Mouse (Mus musculus): ENCODE measurements around the gene Blvrb. TPM values are rescaled to one million over a fixed set of nuclear protein-coding genes. Genes with fewer than 3 reads are reported as not detected.
A peak's percentile ranks its signal among the peaks of the same experiment; 100 is the strongest.

The Blvrb gene
- polyA plus RNA-seq, 1 experiment from 2014 or later, result 23.0 TPM

DNA sequence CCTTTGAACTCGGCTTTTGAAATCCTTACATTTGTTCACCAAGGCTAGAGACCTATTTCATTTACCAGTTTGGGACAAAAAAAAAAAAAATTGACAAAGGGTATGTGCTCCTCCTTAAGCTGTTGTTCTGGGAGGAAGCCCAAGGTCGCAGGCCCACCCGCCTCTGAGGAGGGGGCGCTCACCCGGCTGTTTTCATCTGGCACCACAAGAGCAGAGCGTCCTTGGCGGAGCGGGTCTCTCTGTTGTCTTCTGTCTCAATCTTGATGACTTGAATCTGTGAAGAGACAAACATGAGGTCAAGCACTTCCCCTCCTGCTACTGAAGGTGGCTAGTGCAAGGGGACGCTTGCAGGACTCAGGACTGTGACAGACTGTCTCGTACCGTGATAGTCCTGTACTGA is 19.8 kb upstream of the Blvrb start:
- 86% methylated on average over 11 of the region's 11 CpGs for WGBS
- Histone ChIP-seq H3K27me3 (replicated peaks) (peaks cover 3% of the 10 kb centered on the region), H3K9me3 (peaks cover 8% of the 10 kb centered on the region; the same call in 1 of the 2 replicates), H3K36me3 (no peaks in the 10 kb centered on the region), H3K4me1 (no peaks in the 10 kb centered on the region), H3K9ac (no peak overlapping the region), H3K4me2 (replicated peaks) (no peak overlapping the region), H3K4me3 (no peak overlapping the region), H3K27ac (no peak overlapping the region)
- no peak for ATAC-seq (ENCODE audit: low FRiP score, low read depth)

- Histone ChIP-seq H3K27me3 (replicated peaks) (peaks cover 11% of the 10 kb centered on the region), H3K9ac (no peak overlapping the region), H3K4me1 (no peaks in the 10 kb centered on the region), H3K9me3 (peaks cover 8% of the 10 kb centered on the region; the same call in 1 of the 2 replicates), H3K4me2 (replicated peaks) (no peak overlapping the region), H3K27ac (no peak overlapping the region), H3K4me3 (no peak overlapping the region), H3K36me3 (no peaks in the 10 kb centered on the region)
- 59% methylated on average over 2 of the region's 2 CpGs for WGBS
- ATAC-seq (ENCODE audit: low FRiP score, low read depth), result no peak
These were observed 18.6 kb upstream of the Blvrb start for GRCm38 (mm10) chr7:27429135-27429534.

DNA sequence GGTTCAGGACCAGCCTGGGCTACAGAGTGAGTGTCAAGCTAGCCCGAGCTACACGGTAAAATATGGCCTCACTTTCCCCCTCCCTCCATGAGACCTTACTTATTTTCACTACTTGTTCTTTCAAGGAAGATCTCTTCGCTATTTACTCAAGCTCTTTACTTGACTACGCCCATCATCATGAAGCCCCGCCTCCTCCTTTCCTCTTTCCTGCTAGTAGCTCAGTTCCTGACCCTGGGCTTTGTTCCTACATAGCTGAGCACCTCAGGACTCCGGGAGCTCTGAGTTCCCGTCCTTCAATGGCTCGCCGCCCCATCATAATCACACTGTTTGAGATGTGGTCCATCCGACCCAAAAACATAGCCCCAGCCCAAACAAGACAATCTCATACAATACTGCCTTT is 14.4 kb upstream of the Blvrb start:
- Histone ChIP-seq H3K27ac (no peak overlapping the region), H3K9me3 (peaks cover 8% of the 10 kb centered on the region; the same call in 1 of the 2 replicates), H3K4me3 (no peak overlapping the region), H3K9ac (no peak overlapping the region), H3K4me1 (no peaks in the 10 kb centered on the region), H3K27me3 (replicated peaks) (peaks cover 24% of the 10 kb centered on the region), H3K4me2 (replicated peaks) (no peak overlapping the region), H3K36me3 (no peaks in the 10 kb centered on the region)
- ATAC-seq (ENCODE audit: low FRiP score, low read depth), result no peak
- 22% methylated on average over 10 of the region's 10 CpGs for WGBS

GRCm38 (mm10) chr7:27433794-27434193 is 14.0 kb upstream of the Blvrb start:
- H3K9ac ChIP-seq, result no peak overlapping the region
- H3K4me2 ChIP-seq (replicated peaks), result no peak overlapping the region
- H3K4me3 ChIP-seq, result no peak overlapping the region
- no peak overlapping the region for H3K27ac ChIP-seq
- H3K4me1 ChIP-seq, result no peaks in the 10 kb centered on the region
- peaks cover 8% of the 10 kb centered on the region; the same call in 1 of the 2 replicates for H3K9me3 ChIP-seq
- peaks cover 24% of the 10 kb centered on the region for H3K27me3 ChIP-seq (replicated peaks)
- 12% methylated on average over 10 of the region's 10 CpGs for WGBS
- no peaks in the 10 kb centered on the region for H3K36me3 ChIP-seq
- ATAC-seq (ENCODE audit: low FRiP score, low read depth), result no peak

- no peak for ATAC-seq (ENCODE audit: low FRiP score, low read depth)
- Histone ChIP-seq H3K4me1 (no peaks in the 10 kb centered on the region), H3K4me2 (replicated peaks) (no peak overlapping the region), H3K36me3 (no peaks in the 10 kb centered on the region), H3K9me3 (no peaks in the 10 kb centered on the region), H3K27ac (no peak overlapping the region), H3K27me3 (replicated peaks) (peaks cover 24% of the 10 kb centered on the region), H3K4me3 (no peak overlapping the region), H3K9ac (no peak overlapping the region)
- WGBS, result 53% methylated on average over 5 of the region's 5 CpGs
These were observed 10.2 kb upstream of the Blvrb start for GRCm38 (mm10) chr7:27437544-27437943.

- 78% methylated on average over 4 of the region's 4 CpGs for WGBS
- H3K36me3 ChIP-seq, result no peaks in the 10 kb centered on the region
- H3K4me3 ChIP-seq, result no peak overlapping the region
- H3K9ac ChIP-seq, result no peak overlapping the region
- no peak for ATAC-seq (ENCODE audit: low FRiP score, low read depth)
- no peaks in the 10 kb centered on the region for H3K9me3 ChIP-seq
- H3K4me1 ChIP-seq, result no peaks in the 10 kb centered on the region
- H3K4me2 ChIP-seq (replicated peaks), result no peak overlapping the region
- H3K27me3 ChIP-seq (replicated peaks), result peaks cover 9% of the 10 kb centered on the region; the same call in 1 of the 2 replicates
- no peak overlapping the region for H3K27ac ChIP-seq
These were observed 7.8 kb upstream of the Blvrb start for GRCm38 (mm10) chr7:27440014-27440413.

DNA sequence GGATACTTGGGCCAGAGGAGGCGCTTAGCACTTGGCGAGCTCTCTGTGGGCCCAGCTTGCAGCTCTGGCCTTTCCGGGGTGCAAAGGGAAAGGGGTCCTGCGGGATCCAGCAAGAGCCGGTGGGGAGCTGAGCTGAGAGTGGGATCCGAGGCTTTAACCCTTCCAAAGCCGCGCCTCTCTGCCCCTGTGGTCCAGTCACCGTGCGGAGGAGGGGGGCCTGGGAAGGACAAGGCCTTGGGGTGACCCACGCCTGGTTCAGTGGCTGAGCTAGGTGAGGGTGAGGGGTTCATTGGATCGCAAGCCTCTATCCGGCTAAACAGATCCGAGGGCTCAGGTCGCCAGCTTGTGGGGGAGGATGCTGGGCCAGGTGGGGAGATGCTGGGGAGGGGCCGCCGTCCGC is 1.7 kb upstream of the Blvrb start:
- Histone ChIP-seq H3K9ac (peak overlapping the region; percentile 68), H3K27me3 (replicated peaks) (peaks cover 25% of the 10 kb centered on the region), H3K9me3 (no peaks in the 10 kb centered on the region), H3K4me1 (peaks cover 16% of the 10 kb centered on the region), H3K4me3 (peak overlapping the region; percentile 54), H3K36me3 (no peaks in the 10 kb centered on the region), H3K4me2 (replicated peaks) (peak overlapping the region; percentile 88), H3K27ac (no peak overlapping the region)
- no peak for ATAC-seq (ENCODE audit: low FRiP score, low read depth)
- 3% methylated on average over 15 of the region's 18 CpGs for WGBS

- H3K36me3 ChIP-seq, result no peaks in the 10 kb centered on the region
- H3K4me2 ChIP-seq (replicated peaks), result peak overlapping the region; percentile 88
- H3K9ac ChIP-seq, result peak overlapping the region; percentile 68
- H3K27me3 ChIP-seq (replicated peaks), result peaks cover 25% of the 10 kb centered on the region
- ATAC-seq (ENCODE audit: low FRiP score, low read depth), result peak; percentile 46
- 8% methylated on average over 51 of the region's 53 CpGs for WGBS
- H3K4me3 ChIP-seq, result peak overlapping the region; percentile 54
- H3K27ac ChIP-seq, result no peak overlapping the region
- H3K9me3 ChIP-seq, result no peaks in the 10 kb centered on the region
- peaks cover 16% of the 10 kb centered on the region for H3K4me1 ChIP-seq
These were observed 1.0 kb upstream of the Blvrb start for GRCm38 (mm10) chr7:27446521-27447418.

DNA sequence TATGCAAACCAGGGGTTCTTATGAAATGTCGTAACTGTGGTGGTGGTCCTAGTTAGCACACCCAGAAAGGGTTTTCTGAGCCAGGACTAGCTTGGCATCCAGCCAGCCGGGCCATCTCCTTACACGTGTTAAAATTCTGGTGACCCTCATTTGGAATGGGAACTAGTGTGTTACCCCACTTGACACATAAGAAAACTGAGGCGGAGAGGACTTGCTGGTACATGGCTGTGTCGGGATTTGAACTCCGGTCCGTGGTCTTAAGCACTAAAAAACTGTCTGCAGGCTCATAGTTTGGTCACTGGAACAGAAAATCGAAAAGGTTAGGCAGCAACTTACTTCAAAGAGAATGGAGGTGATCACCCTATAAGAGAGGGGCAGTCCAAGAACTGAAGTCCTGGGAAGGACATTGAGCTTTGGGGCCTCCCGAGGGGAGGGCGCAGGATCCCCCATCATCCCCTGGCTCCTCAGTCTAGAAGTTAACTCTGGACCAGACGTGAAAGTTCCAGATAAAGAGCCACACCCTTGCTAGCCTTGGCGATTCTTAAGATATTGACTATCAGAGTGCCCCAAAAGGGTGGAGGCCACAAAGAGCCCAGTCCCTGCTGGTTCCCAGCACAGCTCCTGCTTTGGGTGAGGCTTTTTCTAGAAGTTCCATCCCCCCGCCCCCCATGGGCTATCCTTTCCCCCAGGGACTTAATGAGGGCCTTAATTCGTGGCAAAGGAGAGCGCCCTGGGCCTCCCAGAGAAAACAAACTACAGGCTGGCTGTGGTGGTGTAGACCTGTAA is 836 bp downstream of the Blvrb start:
- Histone ChIP-seq H3K4me1 (peaks cover 16% of the 10 kb centered on the region), H3K27ac (no peak overlapping the region), H3K4me2 (replicated peaks) (peak overlapping the region; percentile 88), H3K9me3 (no peaks in the 10 kb centered on the region), H3K4me3 (peak overlapping the region; percentile 49), H3K9ac (peak overlapping the region; percentile 56), H3K36me3 (no peaks in the 10 kb centered on the region), H3K27me3 (replicated peaks) (peaks cover 25% of the 10 kb centered on the region)
- 61% methylated on average over 15 of the region's 15 CpGs for WGBS
- ATAC-seq (ENCODE audit: low FRiP score, low read depth), result no peak

GRCm38 (mm10) chr7:27449256-27449862 is 1.6 kb downstream of the Blvrb start:
- no peak overlapping the region for H3K4me3 ChIP-seq
- peaks cover 16% of the 10 kb centered on the region for H3K4me1 ChIP-seq
- no peaks in the 10 kb centered on the region for H3K36me3 ChIP-seq
- no peaks in the 10 kb centered on the region for H3K9me3 ChIP-seq
- ATAC-seq (ENCODE audit: low FRiP score, low read depth), result no peak
- no peak overlapping the region for H3K27ac ChIP-seq
- H3K27me3 ChIP-seq (replicated peaks), result peaks cover 25% of the 10 kb centered on the region
- H3K4me2 ChIP-seq (replicated peaks), result no peak overlapping the region
- 60% methylated on average over 10 of the region's 10 CpGs for WGBS
- no peak overlapping the region for H3K9ac ChIP-seq

DNA sequence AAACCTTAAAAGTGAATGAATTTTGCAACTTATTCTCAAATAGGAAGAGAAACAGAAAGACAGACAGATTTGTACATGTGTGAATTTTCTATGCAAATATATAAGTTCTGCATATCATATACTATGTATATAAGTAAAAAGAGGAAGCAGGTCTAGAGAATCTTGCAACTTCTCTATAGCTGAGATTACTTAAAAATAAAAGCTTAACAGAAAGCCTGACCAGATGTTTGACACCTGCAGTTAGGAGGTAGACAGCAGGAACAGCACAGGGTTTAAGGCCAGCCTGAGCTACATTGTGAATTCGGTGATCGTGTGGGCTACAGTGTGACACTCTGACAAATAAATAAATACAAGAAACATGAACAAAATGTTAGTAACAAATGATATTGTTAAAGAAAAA is 3.6 kb downstream of the Blvrb start:
- 95% methylated on average over 2 of the region's 2 CpGs for WGBS
- no peak overlapping the region for H3K4me3 ChIP-seq
- peaks cover 8% of the 10 kb centered on the region for H3K27me3 ChIP-seq (replicated peaks)
- no peak overlapping the region for H3K9ac ChIP-seq
- no peak overlapping the region for H3K4me2 ChIP-seq (replicated peaks)
- peaks cover 12% of the 10 kb centered on the region for H3K4me1 ChIP-seq
- no peak for ATAC-seq (ENCODE audit: low FRiP score, low read depth)
- no peaks in the 10 kb centered on the region for H3K9me3 ChIP-seq
- H3K27ac ChIP-seq, result no peak overlapping the region
- no peaks in the 10 kb centered on the region for H3K36me3 ChIP-seq

GRCm38 (mm10) chr7:27452206-27452770 is 4.5 kb downstream of the Blvrb start:
- Histone ChIP-seq H3K27me3 (replicated peaks) (peaks cover under 1% of the 10 kb centered on the region; the same call in 1 of the 2 replicates), H3K4me3 (no peak overlapping the region), H3K4me1 (peaks cover 8% of the 10 kb centered on the region; the same call in 1 of the 2 replicates), H3K9me3 (no peaks in the 10 kb centered on the region), H3K27ac (no peak overlapping the region), H3K9ac (no peak overlapping the region), H3K36me3 (no peaks in the 10 kb centered on the region), H3K4me2 (replicated peaks) (no peak overlapping the region)
- no peak for ATAC-seq (ENCODE audit: low FRiP score, low read depth)
- 61% methylated on average over 13 of the region's 13 CpGs for WGBS
